Mouse (Mus musculus) embryo, embryonic 10.5 days (tissue): ENCODE data around the gene Cytl1.

Source experiments
- DNase-seq: peaks from one replicate; pipeline ENCODE4 v3.0.0-alpha.2; 2015; ENCODE audit warnings: low spot score

The Cytl1 gene

GRCm38 (mm10) chr5:37735224-37735623 is at the start of gene Cytl1:
Gene Cytl1 (plus strand): TSS chr5:37735519.
- no peak for DNase-seq

DNA sequence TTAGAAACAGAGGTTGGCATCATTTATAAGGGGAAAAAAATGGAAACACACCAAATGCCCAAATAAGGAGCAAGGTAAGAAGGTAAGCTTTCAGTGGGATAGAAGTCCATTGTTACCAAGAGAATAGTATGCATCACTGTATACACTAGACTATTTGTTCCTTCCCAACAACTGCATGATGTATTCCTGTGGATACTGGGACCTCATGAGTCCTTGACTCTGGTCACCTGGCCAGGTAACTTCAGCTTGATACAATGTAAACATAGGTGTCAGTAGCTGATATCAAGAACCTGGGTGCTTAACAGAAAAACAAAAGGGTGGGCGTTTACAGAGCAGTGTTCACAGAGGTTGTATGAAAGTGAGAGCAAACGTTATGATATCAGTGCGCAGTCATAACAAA is 42.6 kb upstream of the Cytl1 start:
- no peak for DNase-seq

DNA sequence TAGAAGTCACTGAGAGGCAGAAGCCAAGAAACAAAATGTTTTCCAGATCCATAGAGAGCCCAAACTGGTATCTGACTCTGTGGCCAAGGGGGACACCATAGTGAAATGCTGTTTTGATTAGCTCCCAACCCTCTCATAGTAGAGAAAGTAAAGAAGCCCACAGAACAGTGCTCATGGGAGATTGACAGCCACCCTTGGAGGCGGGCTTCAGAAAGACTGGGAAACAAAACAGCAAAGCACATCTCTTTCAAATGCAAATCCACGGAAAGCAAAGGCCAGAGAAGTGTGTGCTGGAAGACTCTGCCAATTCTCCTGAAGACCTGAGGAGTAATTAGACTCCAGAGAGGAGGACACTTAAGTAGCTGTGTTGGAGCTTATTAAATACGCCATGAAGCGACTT is 39.5 kb upstream of the Cytl1 start:
- DNase-seq, result peak; percentile 38

DNA sequence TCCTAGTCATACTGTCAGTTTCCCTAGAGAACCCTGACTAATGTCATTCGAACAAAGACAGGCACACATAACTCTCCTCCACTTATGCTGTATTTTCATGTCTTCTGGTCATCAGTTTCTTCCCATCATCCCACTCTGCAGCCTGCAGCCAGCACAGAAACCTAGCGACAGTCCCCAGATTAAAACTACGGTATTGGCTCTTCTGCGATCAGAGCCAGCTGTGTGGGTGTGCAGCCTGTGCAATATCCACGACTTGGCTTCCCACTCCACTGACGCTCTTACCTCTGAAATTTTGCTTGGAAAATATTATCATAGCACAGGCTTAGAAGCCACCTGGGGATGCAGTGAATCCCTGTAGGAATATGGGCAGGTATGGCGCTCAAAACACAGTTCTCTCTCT is 38.0 kb upstream of the Cytl1 start:
- DNase-seq, result no peak

DNA sequence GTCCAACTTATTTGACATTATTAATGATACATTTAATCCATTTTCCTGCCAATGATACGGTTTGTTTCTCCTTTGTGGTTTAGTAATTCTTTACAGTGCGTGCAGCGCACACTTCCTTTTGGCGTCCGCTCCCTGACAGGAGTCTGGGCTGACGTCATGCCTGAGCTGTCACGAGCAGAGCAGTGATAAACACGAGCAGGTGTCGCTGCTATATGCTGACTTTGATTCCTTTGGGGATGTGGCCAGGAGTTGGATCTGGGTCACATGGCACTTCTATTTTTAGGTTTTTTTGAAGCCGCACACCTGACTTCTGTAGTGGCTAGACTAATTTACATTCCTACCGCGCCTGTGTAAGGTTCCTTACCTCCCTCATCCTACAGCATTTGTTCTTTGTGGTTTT is 35.6 kb upstream of the Cytl1 start:
- no peak for DNase-seq

GRCm38 (mm10) chr5:37704962-37705361 is 30.4 kb upstream of the Cytl1 start:
- no peak for DNase-seq

DNA sequence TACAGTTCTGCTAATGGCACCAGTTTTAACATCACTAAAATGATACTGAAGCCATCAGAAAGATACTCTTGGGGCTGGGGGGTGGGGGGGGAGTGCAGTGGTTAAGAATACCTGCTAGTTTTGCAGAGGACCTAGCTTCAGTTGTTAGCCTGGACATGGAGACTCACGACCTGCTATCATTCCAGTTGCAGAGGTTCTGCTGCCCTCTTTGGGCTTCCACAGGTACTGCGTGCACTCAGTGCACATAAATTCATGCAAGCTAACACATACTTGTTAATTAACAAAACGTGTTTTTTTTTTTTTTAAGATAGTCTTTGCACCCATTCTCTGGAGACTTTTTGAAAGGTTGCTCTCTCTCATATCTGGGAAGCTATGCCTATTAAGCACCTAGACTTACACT is 27.2 kb upstream of the Cytl1 start:
- DNase-seq, result no peak

- DNase-seq, result no peak
Measured at GRCm38 (mm10) chr5:37709257-37709904, 25.9 kb upstream of the Cytl1 start.

- DNase-seq, result peak; percentile 76
Measured at GRCm38 (mm10) chr5:37716505-37717372, 18.6 kb upstream of the Cytl1 start, which contains the start of gene Stk32b. Gene Stk32b (minus strand): TSS chr5:37717171.

GRCm38 (mm10) chr5:37717384-37717963 is 17.8 kb upstream of the Cytl1 start:
- DNase-seq, result peak; percentile 78

DNA sequence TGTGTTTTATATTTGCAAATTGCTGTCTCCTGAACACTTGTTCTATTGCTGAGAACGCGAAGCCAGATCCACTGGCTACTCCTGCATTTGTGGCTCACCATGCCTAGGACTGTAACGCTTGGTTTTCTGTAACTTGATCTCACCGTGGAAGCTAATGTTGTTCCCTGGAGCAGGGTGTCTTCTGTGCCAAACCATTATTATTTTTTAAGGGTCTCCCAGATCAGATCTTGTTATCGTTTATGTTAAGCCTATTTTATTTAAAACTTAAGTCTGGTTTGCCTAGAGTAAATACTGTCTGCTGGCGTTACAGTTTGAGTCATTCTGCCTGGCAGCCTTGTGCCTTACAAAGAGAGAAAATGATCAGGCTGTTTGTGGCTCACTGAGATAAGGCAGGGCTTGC is 14.6 kb upstream of the Cytl1 start:
- DNase-seq, result peak; percentile 14

- DNase-seq, result no peak
Measured at GRCm38 (mm10) chr5:37725220-37725886, 10.0 kb upstream of the Cytl1 start.

- DNase-seq, result no peak
Measured at GRCm38 (mm10) chr5:37730781-37731180, 4.5 kb upstream of the Cytl1 start.

GRCm38 (mm10) chr5:37736213-37736612 is 894 bp downstream of the Cytl1 start:
- peak; percentile 28 for DNase-seq

DNA sequence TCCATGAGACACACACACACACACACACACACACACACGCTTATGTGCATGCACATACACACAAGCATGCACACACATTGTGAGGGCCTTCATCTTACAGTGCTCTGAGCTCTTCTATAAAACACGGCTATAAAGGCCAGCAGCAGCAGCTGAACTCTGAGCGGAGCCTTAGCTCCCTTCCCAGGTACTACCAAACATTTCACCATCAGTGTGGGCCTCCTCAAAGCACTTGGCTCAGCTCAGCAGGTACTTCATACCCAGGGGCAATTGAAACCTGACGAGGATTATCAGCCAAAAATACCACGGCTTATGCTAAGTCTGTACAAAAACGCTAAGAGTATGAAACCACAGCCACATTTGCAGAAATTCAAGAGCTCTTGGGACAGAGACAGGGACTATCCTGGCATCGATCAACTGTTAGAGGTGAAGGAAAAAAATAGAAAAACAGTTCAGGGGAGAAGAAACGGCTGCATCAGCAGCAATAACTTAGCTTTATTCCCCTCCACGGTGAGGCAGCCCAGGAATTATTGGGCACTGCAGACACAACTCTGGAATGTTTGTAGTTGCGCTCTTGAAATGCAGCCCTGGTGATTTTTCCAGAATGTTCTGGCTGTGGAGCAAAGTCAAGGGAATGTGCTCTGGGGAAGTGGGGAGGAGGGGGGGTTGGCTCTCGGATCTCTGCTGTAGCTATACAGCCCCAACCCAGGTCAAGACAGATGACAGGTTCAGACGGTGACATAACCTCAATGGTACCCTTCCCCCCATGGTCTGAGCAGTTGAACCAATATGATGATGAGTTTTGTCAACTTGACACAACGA is 8.8 kb downstream of the Cytl1 start:
- no peak for DNase-seq

GRCm38 (mm10) chr5:37752027-37752967 is 17.0 kb downstream of the Cytl1 start:
- DNase-seq, result peak; percentile 88

DNA sequence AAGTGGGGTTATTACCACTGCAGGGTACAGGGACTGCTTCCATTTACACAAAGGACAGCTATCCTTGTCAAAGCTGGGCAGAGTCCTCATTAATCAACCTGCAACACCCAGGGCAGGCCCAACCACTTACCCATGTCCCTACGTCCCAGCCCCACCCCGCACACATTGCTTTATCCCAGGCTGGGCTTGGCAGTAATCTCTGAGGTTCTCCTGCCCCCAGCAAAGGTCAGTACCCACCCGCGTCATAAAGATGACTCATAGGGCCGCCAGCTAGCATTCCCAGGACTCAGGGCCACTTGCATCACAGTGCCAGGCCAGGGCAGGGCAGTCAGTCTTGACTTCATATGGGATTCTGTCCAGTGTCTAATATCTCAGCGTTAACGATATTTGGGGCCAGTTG is 18.0 kb downstream of the Cytl1 start:
- DNase-seq, result no peak

- no peak for DNase-seq
Measured at GRCm38 (mm10) chr5:37762046-37762445, 26.7 kb downstream of the Cytl1 start.

DNA sequence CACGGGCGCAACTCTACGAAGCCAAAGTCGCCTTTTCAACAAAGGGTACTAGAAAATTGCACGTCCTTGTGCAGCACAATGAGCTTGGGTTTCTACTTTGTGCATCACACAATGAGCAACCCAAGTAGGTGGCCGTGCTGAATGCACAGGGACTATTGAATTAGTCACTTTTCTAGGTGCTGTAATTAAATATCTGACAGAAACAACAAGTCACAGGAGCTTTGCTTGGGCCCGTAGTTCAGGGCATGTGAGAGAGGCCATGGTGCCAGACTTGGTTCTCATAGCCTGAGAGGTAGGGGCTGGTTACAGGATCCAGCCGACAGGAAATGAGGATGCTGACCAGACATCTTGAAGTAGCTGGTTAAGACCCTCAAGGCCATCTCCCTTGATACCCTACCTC is 30.5 kb downstream of the Cytl1 start:
- DNase-seq, result peak; percentile 32

DNA sequence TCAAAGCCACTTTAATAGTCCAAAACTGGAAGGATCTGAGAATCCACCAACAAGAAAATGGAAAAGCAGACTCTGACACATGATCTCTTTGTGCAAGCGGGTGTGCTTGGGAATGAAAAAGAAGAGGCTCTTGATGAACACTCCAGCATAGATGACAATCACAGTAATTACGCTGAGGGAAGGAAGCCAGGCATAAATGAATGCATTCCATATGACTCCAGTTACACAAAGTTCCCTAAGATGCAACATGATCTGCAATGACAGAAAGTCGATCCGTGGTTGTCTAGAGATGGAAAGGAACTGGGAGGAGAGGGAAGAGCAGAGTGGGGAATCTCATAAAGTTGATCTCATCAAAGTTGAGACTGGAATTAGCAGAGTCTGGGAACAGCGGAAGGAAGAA is 31.9 kb downstream of the Cytl1 start:
- DNase-seq, result no peak
